Mouse (Mus musculus) kidney, adult 11 months (tissue): ENCODE measurements at regions not wholly inside any gene's neighbourhood (a gene's known extent, or its start where the extent isn't known, plus 50 kb on each side); places are given as distances from the start of the nearest gene placed in this dataset.

Source experiments
- DNase-seq: peaks from one replicate; pipeline ENCODE4 v3.0.0; 2022

DNA sequence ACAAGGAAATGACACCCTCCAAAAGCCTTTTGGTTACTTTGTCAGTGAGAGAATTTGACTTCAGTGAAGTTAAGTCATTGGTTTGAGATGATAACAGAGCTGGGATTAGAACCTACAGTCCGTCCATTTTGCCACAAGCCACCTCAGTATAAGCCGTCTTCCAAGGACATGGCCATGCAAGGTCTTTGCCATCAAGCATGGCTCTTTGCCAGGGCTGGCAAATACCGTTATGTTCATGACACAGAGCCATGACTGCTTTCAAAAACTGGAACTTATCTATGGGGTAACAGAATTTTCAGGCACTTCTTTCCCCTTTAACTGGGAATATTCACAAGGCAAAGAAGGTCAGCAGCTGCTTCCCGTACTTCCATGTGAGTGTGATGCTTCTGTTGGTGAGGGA, 441.9 kb upstream of the Fam19a5 start:
- no peak for DNase-seq

DNA sequence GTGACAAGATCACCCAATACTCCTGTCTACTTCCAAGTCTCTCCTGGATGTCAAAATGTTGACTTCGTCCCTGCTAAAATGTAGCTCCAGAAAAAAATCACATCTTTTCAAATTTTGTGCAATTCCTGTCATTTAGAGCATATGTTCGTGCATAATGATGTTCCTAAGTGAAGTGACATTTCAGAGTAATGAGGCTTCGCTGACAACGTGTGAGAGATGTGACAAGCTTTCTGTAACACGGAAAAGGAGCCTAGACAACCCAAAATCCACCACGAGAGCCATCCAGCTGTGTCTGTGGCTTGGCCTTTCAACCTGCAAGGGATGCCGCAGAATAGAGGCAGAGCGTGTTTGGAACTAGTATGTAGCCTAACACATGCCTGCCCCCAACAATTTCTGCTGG, 438.1 kb upstream of the Fam19a5 start:
- no peak for DNase-seq

DNA sequence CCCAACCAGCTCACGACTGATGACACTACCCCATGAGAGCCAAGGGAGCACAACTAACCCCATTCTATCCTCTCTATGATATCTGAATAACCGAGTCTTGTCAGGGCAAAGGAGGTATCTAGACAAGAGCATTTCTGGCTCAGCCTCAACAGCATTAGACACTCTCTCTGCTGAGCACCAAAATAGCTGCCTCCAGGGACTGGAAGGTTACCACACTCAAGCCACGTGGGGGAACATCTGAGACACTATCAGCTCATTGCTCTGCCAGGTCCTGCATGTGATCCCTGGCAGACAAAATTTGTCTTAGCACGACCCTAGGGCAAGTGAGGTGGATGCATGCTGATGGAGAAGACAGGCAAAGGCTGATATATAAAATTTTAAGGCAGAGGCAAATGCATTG, 436.4 kb upstream of the Fam19a5 start:
- DNase-seq: no peak

DNA sequence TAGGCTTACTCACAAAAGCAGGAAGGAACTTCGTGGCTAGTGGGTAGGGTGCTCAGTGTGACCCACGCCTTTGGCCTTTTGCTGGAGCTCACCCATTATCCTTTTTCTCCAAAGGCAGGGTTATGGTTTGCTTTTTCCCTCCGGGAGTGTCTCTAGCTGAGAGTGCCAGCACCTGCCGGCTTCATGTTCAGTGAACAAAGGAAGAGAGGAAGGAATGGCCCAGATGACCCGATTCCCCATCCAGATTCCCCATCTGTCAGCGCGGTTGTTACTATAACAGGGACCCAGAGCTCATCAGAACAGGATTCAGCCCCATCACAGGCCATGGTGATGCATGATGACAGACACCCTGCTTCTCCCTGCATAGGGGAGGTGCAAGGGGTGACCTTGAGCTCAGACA, 435.7 kb upstream of the Fam19a5 start:
- DNase-seq: no peak

DNA sequence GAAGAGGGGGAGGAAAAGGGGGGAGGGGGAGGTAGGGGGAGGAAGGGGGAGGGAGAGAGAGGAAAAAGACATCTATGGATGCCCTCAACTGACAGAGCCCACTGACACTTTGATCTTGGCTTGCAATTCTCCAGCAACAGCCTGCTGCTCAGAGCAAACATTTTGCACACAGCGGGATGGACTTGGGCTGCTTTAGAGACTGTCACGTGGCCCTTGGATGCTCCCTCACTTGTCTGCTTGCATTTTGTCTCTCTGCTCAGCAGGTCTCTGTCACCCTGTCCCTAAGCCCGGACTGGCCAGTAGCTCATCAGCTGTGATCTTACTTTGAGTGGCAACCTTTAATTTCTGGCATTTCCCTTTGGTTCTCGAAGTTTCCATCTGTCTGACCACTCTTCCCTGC, 421.4 kb upstream of the Fam19a5 start:
- DNase-seq: no peak

DNA sequence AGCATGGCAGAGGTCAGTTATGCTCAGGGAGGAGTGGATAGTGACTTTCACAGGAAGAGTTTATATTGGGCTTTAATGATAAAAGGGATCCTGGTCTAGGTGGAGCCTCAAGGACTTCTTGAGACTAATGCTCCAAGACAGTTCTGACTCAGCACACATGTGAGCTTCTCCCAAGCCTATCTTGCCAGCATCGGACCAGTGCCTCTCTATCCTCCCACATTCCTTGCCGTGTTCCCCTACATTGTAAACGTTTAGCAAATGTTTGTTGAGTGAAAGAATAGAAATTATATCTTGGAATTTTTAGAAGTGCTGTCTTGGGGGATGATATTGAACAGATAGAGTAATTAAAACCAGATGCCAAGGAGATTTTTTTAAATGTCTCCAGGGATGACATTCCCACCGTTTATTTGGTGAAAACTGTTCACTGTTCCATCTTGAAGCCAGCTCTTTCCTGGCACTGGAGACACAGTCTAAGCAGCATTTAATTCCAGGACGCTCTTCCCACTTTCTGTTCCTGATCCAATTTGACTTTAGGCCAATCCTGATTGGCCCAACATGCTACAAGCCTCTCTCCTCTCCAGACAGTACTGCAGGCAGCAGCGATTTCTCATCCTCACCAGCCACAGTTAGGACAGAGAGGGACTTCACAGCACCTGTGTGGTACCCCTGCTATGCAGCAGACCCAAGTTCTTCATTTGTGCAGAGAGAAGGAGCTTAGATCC, 418.5 kb upstream of the Fam19a5 start:
- DNase-seq: no peak

DNA sequence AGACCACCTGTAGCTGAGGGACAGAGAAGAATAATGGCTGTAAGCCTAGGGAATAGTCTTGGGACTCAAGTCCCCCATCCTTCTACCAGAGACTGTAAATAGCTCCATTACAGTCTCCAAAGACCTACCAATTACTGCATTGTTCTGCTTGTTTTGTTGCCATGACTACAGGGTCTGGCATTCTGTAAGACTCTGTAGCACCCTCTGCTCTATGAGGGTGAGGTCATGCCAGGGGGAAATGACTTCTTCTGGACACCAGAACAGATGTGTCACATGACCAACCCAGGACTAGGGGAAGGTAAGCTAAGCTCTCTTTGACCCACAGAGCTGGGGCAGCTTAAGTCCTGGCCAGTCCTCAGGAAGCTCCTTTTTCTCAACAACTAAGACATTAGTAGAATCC, 405.2 kb upstream of the Fam19a5 start:
- DNase-seq: no peak

DNA sequence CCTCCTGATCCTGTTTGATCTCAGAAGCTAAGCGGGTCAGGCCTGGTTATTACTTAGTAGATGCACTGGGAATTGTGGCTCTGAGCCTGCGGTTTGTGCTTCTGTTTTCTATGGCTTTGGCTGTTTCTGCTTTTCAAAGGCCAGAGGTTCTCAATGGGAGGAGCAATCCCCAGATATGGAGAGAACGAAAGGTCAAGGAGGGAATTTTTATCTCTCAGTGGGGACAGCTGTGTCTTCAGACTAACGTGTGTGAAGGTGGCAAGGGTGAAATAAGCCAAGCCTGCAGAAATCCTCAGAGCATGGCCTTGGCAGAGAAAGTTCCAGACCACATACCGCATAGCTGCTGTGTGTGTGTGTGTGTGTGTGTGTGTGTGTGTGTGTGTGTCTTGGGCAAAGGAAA, 375.0 kb upstream of the Fam19a5 start:
- no peak for DNase-seq

DNA sequence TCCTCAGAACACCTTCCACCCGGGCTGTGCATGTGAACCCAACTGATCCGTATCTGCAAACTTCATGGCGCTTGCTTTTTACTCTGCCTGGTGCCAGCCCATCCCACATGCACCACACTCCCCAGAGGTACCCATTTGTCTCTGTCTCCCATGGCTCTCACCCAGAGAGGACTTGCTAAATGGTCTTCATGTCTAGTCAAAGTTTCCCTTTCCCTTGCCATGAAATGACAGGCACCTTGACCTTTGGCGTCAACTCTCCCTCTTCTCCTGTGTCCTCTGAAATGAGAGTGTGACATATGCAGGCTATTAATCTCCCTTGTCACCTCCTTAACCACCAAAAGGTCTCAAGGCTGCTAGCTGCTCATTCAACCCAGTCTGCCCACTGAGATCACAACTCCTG, 373.2 kb upstream of the Fam19a5 start:
- no peak for DNase-seq

DNA sequence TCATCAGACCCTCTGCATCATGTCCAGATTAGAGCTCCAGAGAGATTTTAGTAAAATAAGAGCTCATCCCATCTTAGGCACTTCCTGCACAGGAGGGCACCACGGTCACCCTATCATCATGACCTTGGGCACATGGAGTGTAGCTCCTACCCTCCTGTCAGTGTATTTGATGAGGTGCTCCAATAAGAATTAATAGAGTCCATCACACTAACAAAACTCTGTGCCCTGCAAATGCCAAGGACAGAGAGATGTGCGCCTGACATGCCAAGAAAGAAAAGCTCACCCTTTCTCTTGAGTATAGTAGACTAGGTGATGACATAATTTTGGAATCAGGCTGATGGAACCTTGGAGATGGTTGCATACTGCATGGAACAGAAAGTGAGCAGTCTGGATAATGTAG, 371.0 kb upstream of the Fam19a5 start:
- DNase-seq: no peak

DNA sequence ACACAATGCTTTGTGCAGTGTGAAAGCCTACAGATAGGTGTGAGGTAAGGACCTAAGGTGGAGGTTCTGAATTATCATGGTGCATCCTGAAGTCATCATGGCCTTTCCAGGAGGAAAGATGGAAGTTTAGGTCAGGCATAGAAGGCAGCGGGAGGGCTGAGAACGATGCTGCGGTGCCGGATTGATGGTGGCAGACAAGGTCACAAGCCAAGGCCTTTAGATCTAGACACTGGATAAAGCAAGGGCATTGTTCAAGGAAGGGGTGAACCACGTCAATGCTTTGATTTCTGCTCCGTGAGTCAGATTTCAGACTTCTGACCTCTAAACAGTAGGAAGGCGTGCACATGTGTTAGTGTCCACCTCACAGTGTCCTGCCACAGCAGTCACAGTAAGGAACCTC, 365.5 kb upstream of the Fam19a5 start:
- DNase-seq: no peak

DNA sequence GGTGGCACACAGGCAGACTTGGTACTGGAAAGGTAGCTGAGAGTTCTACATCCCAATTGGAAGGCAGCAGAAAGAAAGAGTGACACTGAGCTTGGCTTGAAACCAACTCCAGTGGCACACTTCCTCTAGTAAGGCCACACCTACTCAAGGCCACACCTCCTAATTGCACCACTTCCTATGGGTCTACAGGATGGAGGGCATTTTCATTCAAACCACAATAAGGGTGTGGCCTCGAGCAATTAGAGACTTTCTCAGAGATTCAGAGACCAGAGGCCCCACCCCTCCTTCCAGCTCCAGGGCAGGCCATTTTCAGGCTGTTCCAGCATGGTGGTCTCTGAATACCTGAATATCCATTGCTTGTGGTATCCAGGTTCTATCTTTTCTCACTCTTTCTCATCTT, 363.3 kb upstream of the Fam19a5 start:
- no peak for DNase-seq

DNA sequence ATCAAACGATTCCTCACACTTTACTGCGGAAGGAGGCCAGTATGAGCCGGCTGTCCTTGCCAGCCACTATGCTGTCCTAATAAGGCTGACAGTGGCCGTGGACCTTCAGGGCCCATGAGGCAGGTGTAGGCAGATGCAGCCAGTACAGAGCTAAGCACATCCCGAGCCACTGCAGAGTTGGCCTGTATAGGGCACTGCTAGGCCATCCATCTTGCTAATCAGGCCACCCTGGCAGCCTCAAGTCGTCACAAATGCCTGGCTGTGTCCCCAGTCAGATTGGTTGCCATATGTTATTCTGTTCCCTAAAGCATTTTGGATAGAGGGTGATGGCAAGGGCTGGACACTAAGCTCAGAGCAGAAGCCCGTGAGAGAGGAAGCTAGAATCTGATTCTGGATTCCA, 359.9 kb upstream of the Fam19a5 start:
- no peak for DNase-seq

DNA sequence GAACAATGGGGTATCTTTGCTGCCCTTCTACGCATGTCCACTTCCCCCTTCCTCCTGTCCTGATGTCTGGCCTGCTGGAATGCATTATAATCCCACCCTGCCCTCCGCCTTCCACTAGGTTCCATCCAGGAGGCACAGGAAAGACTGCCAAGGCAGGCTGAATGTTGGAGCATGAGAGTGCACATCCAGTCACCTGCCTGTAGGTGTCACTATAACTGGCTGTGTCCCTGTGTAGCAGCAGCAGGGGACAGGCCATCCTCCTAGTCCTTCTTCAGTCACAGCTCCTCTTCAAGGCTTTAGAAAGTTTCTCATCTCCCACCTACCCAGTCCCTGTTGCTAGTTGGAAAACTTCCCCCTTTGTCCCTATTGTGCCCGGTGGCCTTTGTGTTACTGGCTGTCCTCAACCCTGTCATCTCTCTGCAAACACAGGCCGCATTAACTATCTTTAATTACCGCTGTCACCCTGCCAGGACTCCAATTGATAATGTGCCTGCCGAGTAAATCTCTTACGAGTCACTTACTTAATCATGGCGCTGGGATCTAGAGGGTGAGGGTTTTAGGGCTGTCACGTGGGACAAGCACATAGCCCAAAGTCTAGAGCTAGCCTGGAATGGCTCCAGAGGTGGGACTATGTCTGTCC, 355.2 kb upstream of the Fam19a5 start:
- no peak for DNase-seq

DNA sequence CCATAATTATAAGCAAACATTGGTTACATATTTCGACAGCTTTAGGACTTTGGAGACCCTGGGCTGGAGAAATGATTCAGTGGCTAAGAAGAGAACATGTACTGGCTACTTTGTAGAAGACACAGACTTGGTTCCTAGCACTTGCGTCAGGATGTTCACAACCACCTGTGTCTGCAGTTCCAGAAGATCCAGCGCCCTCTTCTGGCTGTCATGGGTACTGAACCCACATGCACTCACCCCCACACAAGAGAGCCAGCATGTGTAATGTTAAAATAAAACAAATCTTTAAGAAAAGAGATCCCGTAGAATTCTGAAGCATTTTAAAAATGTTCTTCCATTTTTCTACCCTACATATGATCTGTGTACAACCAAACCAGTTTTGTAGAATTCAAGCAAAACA, 352.2 kb upstream of the Fam19a5 start:
- DNase-seq: no peak

DNA sequence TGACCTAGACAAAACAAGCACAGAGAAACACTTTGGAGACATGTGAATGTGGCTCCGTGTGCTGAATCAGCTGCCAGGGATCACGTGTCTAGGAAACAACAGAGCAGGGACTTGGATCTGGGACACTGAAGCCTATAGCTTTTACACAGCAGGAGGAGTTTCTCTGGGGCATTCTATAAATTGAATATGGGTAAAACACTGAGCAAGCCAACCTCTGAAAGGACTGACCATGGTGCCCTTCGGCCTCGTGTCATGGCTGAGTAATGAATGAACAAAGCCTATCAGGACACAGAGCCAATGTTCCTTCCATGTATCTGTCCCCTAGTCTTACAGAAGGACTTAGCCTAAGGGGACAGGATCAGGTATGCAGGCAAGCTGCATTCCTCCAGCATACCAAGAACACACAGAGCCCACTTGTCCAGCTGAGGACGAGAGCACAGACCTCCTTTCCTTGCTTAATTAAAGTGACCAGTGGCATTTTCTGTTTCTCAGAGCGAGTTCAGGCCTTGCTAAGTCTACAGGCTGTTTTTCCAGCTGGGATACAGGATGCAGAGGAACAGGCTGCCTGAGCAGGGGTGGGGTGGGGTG, 347.7 kb upstream of the Fam19a5 start:
- DNase-seq: no peak

DNA sequence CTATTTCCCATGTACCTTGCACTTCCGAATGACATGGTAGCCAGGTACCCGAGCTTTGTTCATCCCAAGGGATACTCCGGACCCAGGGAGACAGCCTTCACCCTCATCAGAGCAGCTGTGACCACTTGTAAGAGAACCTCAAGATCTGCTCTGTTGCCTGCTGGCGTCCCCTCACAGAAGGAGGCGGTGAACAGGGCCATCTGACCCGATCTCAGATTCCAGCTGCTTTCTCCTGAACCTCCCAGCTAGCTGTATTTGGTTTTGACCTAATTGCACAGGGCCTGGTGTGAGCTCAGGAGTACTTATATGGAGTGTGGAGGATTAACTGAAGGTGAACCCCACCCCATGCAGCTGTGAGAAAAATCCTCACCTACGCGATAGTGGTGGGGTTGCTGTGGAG, 344.5 kb upstream of the Fam19a5 start:
- no peak for DNase-seq

DNA sequence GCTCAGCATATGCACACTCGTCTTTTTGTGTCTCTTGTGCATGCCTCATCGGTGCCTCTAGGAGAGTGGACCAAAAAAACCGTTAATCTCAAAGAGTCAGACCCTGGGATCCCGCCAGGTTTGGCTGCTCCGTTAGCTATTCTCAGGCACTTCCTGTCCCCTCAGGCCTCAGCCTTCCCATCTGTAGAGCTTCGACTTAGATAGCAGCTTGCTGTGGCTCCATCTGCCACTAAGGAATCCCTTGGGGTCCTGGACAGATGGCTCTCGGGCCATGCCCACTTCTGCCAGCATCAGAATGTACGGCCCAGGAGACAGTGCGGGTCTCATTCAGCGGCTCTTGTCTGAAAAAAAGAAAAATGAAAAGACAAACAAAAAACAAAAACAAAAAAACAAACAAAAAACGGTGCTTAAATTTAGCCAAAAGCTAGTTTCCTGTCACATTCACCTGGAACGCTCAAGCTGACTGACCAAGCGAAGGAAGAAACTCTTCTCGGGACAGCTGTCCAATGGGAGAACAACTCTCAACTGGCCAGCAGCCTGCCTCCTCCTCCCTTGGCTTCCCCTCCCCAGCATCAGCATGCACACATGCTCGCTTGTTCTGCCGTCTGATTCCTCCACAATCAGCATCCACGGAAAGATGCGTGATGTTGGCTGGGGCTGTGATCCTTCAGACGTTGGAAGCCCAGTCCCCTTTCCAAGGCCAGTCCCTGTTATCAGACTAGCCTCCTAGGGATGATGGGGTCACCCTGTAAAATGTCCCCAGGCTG, 343.6 kb upstream of the Fam19a5 start:
- DNase-seq: no peak

DNA sequence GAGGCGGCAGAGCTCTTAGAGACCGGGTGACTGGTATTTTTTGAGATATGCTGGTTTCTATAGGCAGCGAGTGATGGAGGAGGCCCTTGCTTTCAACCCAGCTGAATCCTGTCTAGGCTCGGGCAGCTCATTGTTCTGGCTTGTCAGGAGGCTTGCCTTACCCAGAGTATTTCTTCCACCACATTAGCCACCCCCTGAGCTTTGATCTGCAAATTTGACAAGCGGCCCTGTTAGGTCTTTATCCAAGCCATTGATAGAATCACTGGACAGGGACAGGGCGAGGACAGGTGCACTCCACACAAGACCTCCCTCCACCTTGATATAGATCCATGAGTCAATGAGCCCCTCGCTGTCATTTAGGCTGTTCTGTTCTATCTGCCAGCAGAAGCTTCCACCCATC, 343.0 kb upstream of the Fam19a5 start:
- no peak for DNase-seq

DNA sequence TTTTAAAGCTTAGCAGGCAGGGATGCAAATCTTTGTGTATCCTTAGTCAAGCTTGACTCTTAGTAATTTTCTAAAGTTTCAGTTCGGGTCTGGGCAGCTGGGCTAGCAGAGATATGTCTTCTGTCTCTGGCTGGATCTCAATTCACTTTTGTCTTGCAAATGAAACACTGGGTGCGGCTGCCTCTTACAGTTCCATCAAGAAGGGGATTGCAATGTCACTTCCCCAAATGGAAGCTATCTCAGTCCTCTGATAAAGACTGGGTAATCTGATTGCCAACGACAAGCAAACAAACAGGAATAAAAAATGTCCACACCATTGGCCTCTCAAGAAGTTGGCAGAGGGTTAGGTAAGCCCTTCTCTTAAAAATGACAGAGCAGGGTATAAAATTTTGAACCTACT, 314.1 kb upstream of the Fam19a5 start:
- DNase-seq: no peak

DNA sequence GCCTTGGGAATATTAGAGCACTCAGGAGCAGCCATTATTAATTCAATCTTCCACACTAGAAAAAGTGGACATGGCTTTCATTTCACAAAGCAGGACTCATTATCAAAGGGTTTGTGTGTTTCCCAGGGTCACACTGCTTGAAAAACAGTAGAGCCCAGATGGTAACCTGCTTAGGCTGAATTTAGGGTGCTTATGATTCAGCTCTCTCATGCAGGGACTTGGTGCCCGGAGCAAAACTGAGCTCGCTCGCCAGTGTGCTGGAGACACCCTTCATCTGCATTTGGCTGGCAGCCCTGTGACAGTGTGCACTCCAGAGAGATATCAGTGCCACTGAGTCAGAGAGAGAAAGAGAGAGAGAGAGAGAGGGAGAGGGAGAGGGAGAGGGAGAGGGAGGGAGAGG, 308.0 kb upstream of the Fam19a5 start:
- no peak for DNase-seq

DNA sequence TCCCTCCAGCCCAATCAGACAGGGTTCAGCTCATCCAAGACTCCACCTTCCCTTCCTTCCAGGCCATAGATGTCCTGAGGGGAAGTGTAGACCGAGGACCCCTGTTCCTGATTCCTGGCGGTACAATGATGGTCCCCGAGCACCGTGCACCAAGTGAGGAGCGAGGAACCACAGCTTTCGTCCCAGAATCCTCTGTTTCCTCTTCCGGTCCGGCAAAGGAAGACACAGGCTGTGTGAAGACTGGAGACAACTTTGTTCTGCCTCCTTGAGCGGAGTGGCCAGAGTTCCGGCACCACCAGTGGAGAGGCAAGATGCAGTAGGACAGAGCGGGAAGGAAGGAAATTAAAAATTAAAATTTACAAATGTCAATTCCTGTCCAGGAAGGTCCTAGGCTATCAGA, 305.0 kb upstream of the Fam19a5 start:
- no peak for DNase-seq

DNA sequence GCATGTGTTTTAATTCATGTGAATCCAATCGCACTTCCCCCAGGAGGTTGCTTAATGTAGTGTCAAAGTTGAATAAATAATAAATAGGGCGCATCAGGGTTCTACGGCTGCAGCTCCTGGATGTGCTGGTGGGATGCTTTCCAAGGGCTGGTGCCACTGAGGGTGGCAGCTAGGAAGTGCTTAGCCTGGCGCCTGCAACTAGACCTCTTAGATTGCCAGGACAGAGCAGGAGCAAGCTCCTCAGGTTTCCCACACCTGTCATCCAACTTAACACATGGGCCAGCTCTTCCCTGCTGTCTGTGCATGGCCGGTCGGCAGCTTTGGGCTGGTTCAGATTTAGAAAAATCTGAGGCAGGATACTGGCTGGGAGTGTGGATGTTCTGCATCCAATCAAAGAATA, 282.6 kb upstream of the Fam19a5 start:
- DNase-seq: no peak

DNA sequence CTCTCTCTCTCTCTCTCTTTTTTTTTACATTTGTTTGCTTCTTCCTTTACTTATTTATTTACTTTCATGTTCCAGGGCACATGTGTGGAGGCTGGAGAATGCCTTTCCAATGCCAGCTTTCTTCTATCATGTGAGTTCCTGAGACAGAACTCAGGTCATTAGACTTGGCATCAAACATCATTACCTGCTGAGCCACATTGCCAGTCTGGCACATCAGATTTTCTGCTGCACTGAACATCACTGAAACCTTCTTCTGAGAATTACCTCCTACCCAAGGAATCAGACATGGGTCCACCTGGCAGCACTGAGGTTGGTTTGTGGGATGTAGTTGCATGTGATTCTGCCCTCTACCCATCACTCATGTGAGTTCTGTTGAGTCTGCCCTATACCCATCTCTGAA, 279.2 kb upstream of the Fam19a5 start:
- no peak for DNase-seq
